Mouse (Mus musculus) heart, embryonic 11.5 days (tissue): ENCODE data around the gene Rplp0. TPM values are rescaled to one million over a fixed set of nuclear protein-coding genes. Genes with fewer than 3 reads are reported as not detected.

Experiments
- ATAC-seq: fragments of 200-750 bp; cut with Nextera tagmentation; replicated peaks from 2 replicates; pipeline ENCODE4 v1.8.0; 2017; ENCODE audit warnings: moderate library complexity; ENCODE audit not compliant: insufficient number of reproducible peaks, low FRiP score, low TSS enrichment
- H3K27ac ChIP-seq: fragments of 300-500 bp; sonication (generic); 2 replicates; pipeline ENCODE4 v1.5.1; 2014; ENCODE audit warnings: mild to moderate bottlenecking, low read depth, low read length
- H3K27me3 ChIP-seq: fragments of 300-500 bp; sonication (generic); 2 replicates; pipeline ENCODE4 v1.6.1; 2014; ENCODE audit warnings: mild to moderate bottlenecking, low read length, mixed read lengths; ENCODE audit not compliant: control insufficient read depth, insufficient read depth
- H3K36me3 ChIP-seq: fragments of 300-500 bp; sonication (generic); 2 replicates; pipeline ENCODE4 v1.6.1; 2014; ENCODE audit warnings: mild to moderate bottlenecking, low read length, moderate library complexity, mixed read lengths; ENCODE audit not compliant: control insufficient read depth, insufficient read depth
- H3K4me1 ChIP-seq: fragments of 300-500 bp; sonication (generic); 2 replicates; pipeline ENCODE4 v1.6.1; 2014; ENCODE audit warnings: low read length; ENCODE audit not compliant: control insufficient read depth, insufficient read depth
- H3K4me2 ChIP-seq: fragments of 300-500 bp; sonication (generic); 2 replicates; pipeline ENCODE4 v1.6.1; 2014; ENCODE audit warnings: mild to moderate bottlenecking, moderate library complexity
- H3K4me3 ChIP-seq: fragments of 300-500 bp; sonication (generic); 2 replicates; pipeline ENCODE4 v1.5.1; 2014; ENCODE audit warnings: low read depth, low read length
- H3K9ac ChIP-seq: fragments of 300-500 bp; sonication (generic); 2 replicates; pipeline ENCODE4 v1.6.1; 2014; ENCODE audit warnings: mild to moderate bottlenecking, low read depth, low read length, moderate library complexity
- H3K9me3 ChIP-seq: fragments of 300-500 bp; sonication (generic); replicated peaks from 2 replicates; pipeline ENCODE4 v1.6.1; 2016; ENCODE audit warnings: low read length; ENCODE audit not compliant: control insufficient read depth
- WGBS: fragments of 180-500 bp; shearing (Covaris S2); extraction: QIAGEN DNeasy Blood & Tissue Kit; methylation state at CpG from one replicate; pipeline ENCODE4 v1.1.7; 2014; ENCODE audit not compliant: insufficient replicate concordance; 5-methylcytosine and 5-hydroxymethylcytosine counted together
- polyA plus RNA-seq: library from polyadenylated mRNA; unstranded; fragments of >200 nt; fragmentation: Nextera tagmentation; extraction: Ambion mirVana; gene quantifications from 2 replicates; pipeline ENCODE4 v1.2.1, GENCODE M21; 2014

Rplp0 gene
- polyA plus RNA-seq, 1 experiment from 2014 or later, result 1,275 TPM

- H3K4me2 ChIP-seq, result peak overlapping the region; percentile 60
- ATAC-seq, result no peak; the same call in 1 of the 2 replicates
- H3K27ac ChIP-seq, result peak overlapping the region; percentile 46
- no peaks in the 10 kb centered on the region for H3K27me3 ChIP-seq
- peak overlapping the region; percentile 26; the same call in 1 of the 2 replicates for H3K4me3 ChIP-seq
- peaks cover 53% of the 10 kb centered on the region for H3K4me1 ChIP-seq
- 7% methylated on average over 15 of the region's 15 CpGs for WGBS
- H3K9me3 ChIP-seq, result no peaks in the 10 kb centered on the region
- peak overlapping the region; percentile 61 for H3K9ac ChIP-seq
- H3K36me3 ChIP-seq, result 0 out of 2 replicates have a peak, but pooled peaks cover 3% of the 10 kb centered on the region
Observed at GRCm38 (mm10) chr5:115523971-115524370, 35.3 kb upstream of the Rplp0 start.

- Histone ChIP-seq H3K4me1 (peaks cover 58% of the 10 kb centered on the region), H3K27me3 (no peaks in the 10 kb centered on the region), H3K9ac (peak overlapping the region; percentile 61), H3K9me3 (no peaks in the 10 kb centered on the region), H3K4me2 (peak overlapping the region; percentile 60), H3K36me3 (0 out of 2 replicates have a peak, but pooled peaks cover 3% of the 10 kb centered on the region), H3K27ac (peak overlapping the region; percentile 46), H3K4me3 (no peak overlapping the region)
- WGBS, result 40% methylated on average over 12 of the region's 12 CpGs
- ATAC-seq, result no peak; the same call in 1 of the 2 replicates
Observed at GRCm38 (mm10) chr5:115524471-115524870, 34.8 kb upstream of the Rplp0 start.

GRCm38 (mm10) chr5:115525416-115525815, 33.9 kb upstream of the Rplp0 start:
- no peak overlapping the region for H3K4me2 ChIP-seq
- H3K4me3 ChIP-seq, result no peak overlapping the region
- no peak overlapping the region for H3K27ac ChIP-seq
- 0 out of 2 replicates have a peak, but pooled peaks cover 3% of the 10 kb centered on the region for H3K36me3 ChIP-seq
- peaks cover 63% of the 10 kb centered on the region for H3K4me1 ChIP-seq
- H3K27me3 ChIP-seq, result no peaks in the 10 kb centered on the region
- no peaks in the 10 kb centered on the region for H3K9me3 ChIP-seq
- 85% methylated on average over 4 of the region's 4 CpGs for WGBS
- no peak overlapping the region for H3K9ac ChIP-seq
- ATAC-seq, result no peak

GRCm38 (mm10) chr5:115525943-115526342, 33.3 kb upstream of the Rplp0 start:
- 82% methylated on average over 9 of the region's 9 CpGs for WGBS
- no peak overlapping the region for H3K27ac ChIP-seq
- H3K27me3 ChIP-seq, result no peaks in the 10 kb centered on the region
- no peak overlapping the region for H3K4me3 ChIP-seq
- 0 out of 2 replicates have a peak, but pooled peaks cover 3% of the 10 kb centered on the region for H3K36me3 ChIP-seq
- ATAC-seq, result no peak
- no peaks in the 10 kb centered on the region for H3K9me3 ChIP-seq
- H3K4me2 ChIP-seq, result no peak overlapping the region
- 0 out of 2 replicates have a peak overlapping the region, but pooled peaks have one; percentile 34 for H3K9ac ChIP-seq
- H3K4me1 ChIP-seq, result peaks cover 63% of the 10 kb centered on the region

- Histone ChIP-seq H3K9ac (peak overlapping the region; percentile 34; the same call in 1 of the 2 replicates), H3K4me2 (no peak overlapping the region), H3K4me3 (no peak overlapping the region), H3K27me3 (no peaks in the 10 kb centered on the region), H3K4me1 (peaks cover 66% of the 10 kb centered on the region), H3K9me3 (no peaks in the 10 kb centered on the region), H3K36me3 (0 out of 2 replicates have a peak, but pooled peaks cover 3% of the 10 kb centered on the region), H3K27ac (no peak overlapping the region)
- no peak for ATAC-seq
- 84% methylated on average over 17 of the region's 17 CpGs for WGBS
Observed at GRCm38 (mm10) chr5:115526456-115527202, 32.6 kb upstream of the Rplp0 start.

GRCm38 (mm10) chr5:115528128-115528527, 31.1 kb upstream of the Rplp0 start:
- no peak overlapping the region for H3K4me3 ChIP-seq
- no peak overlapping the region for H3K9ac ChIP-seq
- no peak for ATAC-seq
- H3K27me3 ChIP-seq, result no peaks in the 10 kb centered on the region
- H3K4me1 ChIP-seq, result peaks cover 65% of the 10 kb centered on the region
- 73% methylated on average over 5 of the region's 5 CpGs for WGBS
- no peak overlapping the region for H3K4me2 ChIP-seq
- H3K36me3 ChIP-seq, result 0 out of 2 replicates have a peak, but pooled peaks cover 3% of the 10 kb centered on the region
- no peak overlapping the region for H3K27ac ChIP-seq
- H3K9me3 ChIP-seq, result no peaks in the 10 kb centered on the region

- H3K4me1 ChIP-seq, result peaks cover 66% of the 10 kb centered on the region
- H3K4me2 ChIP-seq, result 0 out of 2 replicates have a peak overlapping the region, but pooled peaks have one; percentile 4
- H3K27ac ChIP-seq, result peak overlapping the region; percentile 2
- H3K9ac ChIP-seq, result no peak overlapping the region; the same call in 1 of the 2 replicates
- H3K36me3 ChIP-seq, result 0 out of 2 replicates have a peak, but pooled peaks cover 3% of the 10 kb centered on the region
- ATAC-seq, result no peak
- 40% methylated on average over 8 of the region's 8 CpGs for WGBS
- no peaks in the 10 kb centered on the region for H3K27me3 ChIP-seq
- no peaks in the 10 kb centered on the region for H3K9me3 ChIP-seq
- H3K4me3 ChIP-seq, result no peak overlapping the region
Observed at GRCm38 (mm10) chr5:115529364-115529741, 29.9 kb upstream of the Rplp0 start.

GRCm38 (mm10) chr5:115529742-115530446, 29.4 kb upstream of the Rplp0 start:
- no peaks in the 10 kb centered on the region for H3K9me3 ChIP-seq
- no peak for ATAC-seq
- H3K4me3 ChIP-seq, result no peak overlapping the region
- 36% methylated on average over 7 of the region's 7 CpGs for WGBS
- 0 out of 2 replicates have a peak overlapping the region, but pooled peaks have one; percentile 4 for H3K4me2 ChIP-seq
- H3K27ac ChIP-seq, result peak overlapping the region; percentile 50
- peaks cover 66% of the 10 kb centered on the region for H3K4me1 ChIP-seq
- 0 out of 2 replicates have a peak, but pooled peaks cover 3% of the 10 kb centered on the region for H3K36me3 ChIP-seq
- H3K9ac ChIP-seq, result 0 out of 2 replicates have a peak overlapping the region, but pooled peaks have one; percentile 5
- no peaks in the 10 kb centered on the region for H3K27me3 ChIP-seq
